Mouse (Mus musculus): Measurements from ENCODE around the gene Cdk2ap2.

Cdk2ap2 gene

DNA sequence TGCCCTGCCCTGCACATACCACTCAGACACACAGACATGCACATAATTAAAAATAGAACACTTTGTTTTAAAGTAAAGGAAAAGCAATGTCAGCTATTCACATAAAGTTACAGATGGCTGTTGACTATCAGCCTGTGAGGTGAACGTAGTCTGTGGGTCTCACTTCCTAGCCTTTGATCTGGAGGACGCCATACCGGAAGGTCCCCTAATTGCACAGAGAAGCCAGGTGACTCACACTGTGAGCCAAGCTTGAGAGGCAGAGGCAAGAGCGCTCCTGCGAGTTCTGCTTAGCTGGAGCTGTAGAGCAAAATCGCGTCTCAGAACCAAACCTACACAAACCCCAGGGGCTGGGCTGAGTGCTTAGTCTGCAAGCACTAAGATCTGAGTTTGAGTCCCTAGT is 3.2 kb upstream of the Cdk2ap2 start:
- DNase-seq (ENCODE audit: low read depth, low spot score) = no peak

DNA sequence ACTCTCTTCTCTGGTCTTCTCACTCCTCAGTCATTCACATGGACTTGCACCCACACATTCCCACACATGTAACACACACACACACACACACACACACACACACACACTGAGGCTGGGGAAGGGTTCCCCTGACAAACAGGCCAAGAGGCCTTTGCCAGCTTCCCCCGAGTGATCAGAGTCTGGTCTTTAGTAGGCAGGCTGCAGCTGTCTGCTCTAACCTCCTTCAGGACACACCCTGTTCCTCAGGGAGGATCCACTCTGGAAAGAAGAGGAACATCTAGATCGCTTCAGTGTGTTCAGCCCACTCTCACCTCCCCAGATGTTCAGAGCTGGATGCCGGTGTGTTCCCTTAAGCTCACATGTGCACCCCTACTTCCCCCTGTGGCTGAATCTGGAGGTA is 2.6 kb upstream of the Cdk2ap2 start:
- DNase-seq (ENCODE audit: low read depth, low spot score) = no peak

DNA sequence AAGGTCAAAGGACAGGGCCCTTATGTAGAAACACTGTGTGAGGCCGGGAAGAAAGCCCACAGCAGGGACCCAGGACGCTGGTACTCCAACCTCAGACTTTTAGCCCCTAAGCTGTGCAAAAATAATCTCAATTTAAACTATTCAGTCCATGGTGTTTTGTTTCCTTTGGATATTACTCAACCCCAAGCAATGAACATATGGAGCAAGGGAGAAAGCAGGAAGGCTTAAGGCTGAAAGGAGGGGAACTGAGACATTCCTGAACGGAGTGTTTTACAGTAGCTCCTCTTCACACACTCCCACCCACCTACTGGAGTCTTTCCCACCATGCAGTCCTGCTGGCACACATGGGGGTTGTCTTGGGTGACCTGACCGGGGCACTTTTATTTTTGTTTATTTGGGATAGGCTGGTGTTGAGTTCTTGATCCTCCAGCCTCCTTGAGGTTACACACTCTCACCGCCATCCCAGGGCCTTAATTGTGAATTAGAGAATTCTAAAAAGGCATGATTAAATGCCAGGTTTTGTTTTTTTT is 2.1 kb upstream of the Cdk2ap2 start:
- no peak for DNase-seq (ENCODE audit: low read depth, low spot score)

DNA sequence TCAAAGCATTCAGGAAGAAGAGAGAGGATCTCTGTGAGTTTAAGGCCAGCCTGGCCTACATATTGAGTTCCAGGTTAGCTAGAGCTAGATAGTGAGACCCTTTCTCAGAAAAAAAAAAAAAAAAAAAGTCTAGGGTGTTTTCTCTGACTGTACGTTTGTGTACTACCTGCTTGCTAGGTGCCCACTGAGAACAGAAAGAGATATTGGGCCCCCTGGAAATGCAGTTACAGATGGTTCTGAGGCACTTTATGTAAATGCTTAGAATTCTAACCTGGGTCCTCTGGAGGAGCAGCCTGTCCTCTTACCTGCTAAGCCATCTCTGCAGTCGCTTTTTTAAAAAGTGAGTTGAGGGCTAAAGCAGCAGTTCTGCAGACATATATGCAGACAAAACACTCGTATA is 1.2 kb upstream of the Cdk2ap2 start:
- no peak for DNase-seq (ENCODE audit: low read depth, low spot score)

DNA sequence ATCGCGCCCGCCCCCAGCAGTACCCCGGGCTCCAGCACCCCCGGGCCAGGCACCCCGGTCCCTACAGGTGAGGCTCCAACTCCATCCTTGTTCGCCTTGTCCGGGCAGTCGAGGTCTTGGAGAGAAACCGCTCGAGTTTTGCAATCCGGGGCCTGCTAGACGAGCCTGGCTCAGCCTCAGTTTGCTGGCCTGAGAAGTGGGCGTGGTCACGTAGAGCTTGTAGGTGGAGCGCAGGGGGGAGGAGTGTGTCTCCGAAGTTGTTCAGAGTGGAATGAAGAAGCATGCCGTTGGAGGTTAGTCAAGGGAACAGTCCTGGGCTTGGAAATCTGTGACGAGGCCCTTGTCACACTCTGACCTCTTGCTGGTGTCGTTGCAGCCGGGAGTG is 451 bp downstream of the Cdk2ap2 start:
- no peak for DNase-seq (ENCODE audit: low read depth, low spot score)

DNA sequence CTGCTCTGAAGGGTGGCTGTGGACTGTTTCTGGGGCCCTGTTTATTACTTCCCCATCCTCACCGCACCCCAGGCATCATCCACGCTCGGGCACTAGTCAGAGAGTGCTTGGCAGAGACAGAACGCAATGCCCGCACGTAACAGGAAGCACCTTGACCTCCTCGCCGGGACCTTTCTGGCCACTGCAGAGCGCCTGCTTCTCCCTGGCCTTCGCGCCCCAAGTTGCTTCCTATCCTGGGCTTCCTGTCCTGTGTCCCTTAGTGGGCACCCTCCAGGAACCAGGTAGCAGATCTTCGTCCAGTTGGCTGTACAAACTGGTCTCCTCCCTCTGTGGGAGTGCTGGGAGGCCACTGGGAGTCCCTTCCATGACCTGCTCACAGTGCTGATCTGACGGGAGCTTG is 1.4 kb downstream of the Cdk2ap2 start:
- DNase-seq (ENCODE audit: low read depth, low spot score) = no peak

DNA sequence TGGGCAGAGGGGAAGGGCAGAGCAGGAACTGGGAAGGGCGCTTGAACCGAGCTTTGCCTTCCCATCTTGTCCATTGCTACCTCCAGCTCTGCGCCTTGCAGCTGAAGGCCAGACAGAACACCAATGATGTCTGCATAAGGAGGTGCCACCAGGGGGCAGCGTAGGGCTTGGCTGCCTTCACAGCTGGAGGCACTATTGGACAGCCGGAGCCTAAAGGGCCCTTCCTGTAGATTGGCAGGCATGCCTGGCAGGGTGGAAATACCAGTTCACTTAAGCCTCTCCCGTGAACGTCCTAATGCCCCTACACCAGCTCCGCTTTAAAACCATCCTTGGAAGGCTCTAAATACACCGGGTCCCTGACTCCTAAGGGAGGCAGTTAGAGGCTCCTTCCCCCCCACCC is 2.1 kb downstream of the Cdk2ap2 start:
- peak; percentile 86 for DNase-seq (ENCODE audit: low read depth, low spot score)

DNA sequence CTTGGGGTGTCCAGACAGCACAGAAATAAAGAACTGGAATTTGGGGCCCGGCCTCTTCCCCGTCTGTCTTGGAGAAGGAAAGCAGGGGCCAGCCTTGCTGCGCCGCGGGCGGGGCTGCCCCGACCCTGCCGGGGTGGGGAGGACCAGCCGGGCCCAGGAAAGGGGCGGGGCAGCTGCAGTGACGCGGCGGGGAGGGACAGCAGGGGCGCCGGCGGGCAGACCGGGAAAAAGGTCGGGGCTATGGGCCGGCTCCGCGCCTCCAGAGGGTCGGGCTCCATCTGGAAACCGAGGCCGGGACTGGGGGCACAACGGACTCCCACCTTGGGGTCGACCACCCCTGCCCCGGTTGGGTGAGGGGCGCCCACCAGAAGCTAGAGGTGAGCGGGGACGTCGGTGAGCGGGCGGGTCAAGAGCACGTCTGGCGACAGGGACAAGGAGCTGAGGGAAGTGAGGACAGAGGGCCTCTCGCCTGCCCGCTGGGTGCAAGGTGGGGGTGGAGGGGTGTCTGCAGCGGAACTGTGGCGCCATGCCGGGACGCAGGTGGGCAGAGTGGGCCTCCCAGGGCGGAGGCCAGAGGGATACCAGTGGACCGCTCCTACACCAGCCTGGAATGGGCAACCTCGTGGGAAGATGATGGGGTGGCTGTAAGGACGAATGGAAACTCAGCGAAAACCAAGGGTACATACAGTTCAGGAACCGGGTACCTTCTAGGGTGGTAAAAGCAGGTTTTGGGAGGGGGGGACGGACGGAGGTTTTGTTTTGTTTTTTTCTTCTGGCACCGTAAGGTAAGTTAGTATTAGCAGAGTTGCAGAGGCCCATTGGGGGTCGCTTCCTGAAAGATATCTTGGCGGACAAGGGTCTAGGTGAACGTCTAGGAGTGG is 3.1 kb downstream of the Cdk2ap2 start, which contains the start of gene Pitpnm1:
TSS of gene Pitpnm1 (plus strand) at position 162 of the 881 bp plus-strand sequence.
- DNase-seq (ENCODE audit: low read depth, low spot score) = no peak

DNA sequence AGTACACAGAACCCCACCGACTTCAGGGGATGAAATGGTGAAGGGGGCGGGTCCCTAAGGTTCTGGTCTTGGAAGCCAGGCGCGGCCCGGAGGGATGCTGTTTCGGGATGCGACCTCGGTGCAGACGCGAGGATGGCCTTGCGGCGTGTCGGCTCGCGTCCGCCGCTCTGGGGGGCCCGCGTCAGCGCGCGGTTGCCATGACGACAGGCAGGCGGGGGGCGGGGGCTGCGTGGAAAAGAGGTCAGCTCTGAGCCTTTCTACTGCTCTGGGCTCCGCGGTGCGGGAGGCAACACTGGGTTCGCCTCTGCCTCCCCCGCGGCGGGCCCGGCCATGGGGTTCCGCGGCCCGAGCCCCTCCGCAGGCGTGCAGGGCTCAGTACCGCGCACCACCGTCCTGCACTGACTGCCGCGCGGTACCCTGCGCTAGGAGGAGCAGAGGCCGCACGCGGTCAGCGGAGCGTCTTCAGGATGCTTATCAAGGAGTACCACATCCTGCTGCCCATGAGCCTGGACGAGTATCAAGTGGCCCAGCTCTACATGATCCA is 3.8 kb downstream of the Cdk2ap2 start:
- peak; percentile 73 for DNase-seq (ENCODE audit: low read depth, low spot score)

DNA sequence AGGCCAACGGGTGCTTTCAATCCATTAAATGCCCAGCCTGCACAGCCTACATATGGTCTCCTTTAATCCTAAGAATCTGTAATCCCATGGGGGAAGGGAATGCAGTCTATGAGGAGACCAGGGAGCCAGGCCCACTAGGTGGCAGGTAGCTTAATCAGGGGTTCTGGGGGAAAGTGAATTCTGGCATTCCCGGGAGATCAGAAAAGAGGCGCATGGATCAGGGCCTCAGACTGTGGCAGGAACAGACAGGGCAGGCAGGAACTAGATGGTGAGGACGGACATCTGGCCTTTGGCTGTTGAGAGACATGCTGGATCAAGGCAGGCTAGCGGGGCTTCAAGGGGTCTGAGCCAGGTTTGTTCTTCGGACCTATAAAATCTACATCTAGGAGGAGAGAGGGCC is 4.5 kb downstream of the Cdk2ap2 start:
- DNase-seq (ENCODE audit: low read depth, low spot score) = peak; percentile 83

DNA sequence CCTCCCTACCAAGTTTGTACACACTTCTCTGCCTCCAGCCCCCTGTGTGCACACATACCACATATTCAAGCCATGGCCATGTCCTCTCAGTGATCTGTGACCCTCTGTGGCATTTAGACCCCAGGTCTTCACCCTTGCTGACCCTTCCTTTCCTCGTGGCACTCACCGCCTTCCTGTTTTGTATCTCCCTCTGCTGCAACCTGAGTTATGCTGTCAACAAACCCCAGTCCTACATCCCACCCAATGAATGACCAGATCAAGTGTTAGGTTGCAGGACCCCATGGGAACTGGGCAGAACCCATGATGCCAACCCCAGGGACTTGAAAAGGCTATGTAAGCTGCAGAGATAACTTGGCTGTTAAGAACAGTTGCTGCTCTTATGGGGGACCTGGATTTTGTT is 5.1 kb downstream of the Cdk2ap2 start:
- DNase-seq (ENCODE audit: low read depth, low spot score) = no peak

DNA sequence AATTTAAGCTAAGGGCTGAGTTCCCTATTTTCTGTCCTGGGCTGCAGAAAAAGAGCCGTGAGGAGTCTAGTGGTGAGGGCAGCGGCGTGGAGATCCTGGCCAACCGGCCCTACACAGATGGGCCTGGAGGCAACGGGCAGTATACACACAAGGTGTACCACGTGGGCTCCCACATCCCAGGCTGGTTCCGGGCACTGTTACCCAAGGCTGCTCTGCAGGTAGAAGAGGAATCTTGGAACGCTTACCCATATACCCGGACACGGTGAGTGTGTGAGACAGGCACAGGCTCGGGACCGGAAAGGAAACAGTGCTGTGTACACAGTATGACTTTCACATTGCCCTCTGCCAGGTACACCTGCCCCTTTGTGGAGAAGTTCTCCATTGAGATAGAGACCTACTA is 5.6 kb downstream of the Cdk2ap2 start:
- DNase-seq (ENCODE audit: low read depth, low spot score) = no peak

DNA sequence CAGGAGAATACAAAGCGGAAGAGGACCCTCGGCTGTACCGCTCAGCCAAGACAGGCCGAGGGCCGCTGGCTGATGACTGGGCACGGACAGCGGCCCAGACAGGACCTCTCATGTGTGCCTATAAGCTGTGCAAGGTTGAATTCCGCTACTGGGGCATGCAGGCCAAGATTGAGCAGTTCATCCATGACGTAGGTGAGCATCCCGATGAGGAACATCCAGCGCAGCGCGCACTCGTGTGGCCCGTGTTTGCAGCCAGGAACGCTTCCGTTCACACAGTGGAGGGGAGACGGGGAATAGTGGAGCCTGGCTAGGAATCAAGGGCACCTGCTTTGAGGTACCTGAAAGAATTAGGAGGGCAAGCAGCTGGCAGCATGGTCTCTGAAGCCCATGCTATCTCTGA is 6.3 kb downstream of the Cdk2ap2 start:
- DNase-seq (ENCODE audit: low read depth, low spot score) = no peak

DNA sequence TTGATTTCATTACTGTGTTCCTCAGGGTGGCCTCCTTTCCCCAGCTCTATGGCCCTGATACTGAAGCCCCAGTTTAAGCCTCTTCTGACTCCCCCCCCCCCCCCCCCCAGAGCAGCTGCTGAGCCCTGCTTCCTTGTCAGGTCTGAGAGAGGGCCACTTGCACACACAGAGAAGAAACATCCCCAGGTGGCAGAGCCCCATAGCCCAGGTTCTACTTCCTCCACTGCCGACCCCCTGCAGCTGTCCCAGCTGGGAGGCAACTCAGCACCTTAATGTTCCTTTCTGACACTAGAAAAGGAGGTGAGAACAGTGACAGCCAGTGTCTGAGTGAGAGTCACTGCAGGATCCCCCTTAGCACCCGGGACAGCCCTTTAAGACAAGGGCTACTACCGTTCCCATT is 6.8 kb downstream of the Cdk2ap2 start:
- DNase-seq (ENCODE audit: low read depth, low spot score) = no peak

DNA sequence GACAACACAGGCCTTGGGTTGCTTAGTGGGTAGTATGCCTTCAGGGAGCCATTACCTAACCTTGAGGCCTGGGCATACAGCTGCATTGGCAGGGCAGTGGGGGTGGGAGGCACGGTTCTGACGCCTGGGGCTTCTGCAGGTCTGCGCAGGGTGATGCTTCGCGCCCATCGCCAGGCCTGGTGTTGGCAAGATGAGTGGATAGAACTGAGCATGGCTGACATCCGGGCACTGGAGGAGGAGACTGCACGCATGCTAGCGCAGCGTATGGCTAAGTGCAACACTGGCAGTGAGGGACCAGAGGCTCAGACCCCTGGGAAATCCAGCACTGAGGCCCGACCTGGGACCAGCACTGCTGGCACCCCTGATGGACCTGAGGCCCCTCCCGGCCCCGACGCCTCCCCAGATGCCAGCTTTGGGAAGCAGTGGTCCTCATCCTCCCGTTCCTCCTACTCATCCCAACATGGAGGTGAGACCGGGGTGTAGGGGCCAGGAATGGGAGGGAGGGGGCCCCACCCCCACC is 7.8 kb downstream of the Cdk2ap2 start:
- no peak for DNase-seq (ENCODE audit: low read depth, low spot score)

DNA sequence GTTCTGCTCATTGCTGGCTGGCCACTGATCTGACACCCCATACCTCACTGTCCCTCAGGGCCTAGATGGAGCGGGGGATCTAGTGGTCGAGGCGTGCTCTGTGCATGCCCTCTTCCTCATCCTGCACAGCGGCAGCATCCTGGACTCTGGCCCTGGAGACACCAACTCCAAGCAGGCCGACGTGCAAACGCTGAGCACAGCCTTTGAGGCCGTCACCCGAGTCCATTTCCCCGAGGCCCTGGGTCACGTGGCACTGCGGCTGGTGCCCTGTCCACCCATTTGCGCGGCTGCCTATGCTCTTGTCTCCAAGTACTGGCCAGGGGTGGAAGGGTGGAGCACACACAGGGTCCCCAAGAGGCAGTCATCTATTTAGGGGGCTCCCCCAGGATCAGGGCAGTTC is 9.7 kb downstream of the Cdk2ap2 start:
- no peak for DNase-seq (ENCODE audit: low read depth, low spot score)

DNA sequence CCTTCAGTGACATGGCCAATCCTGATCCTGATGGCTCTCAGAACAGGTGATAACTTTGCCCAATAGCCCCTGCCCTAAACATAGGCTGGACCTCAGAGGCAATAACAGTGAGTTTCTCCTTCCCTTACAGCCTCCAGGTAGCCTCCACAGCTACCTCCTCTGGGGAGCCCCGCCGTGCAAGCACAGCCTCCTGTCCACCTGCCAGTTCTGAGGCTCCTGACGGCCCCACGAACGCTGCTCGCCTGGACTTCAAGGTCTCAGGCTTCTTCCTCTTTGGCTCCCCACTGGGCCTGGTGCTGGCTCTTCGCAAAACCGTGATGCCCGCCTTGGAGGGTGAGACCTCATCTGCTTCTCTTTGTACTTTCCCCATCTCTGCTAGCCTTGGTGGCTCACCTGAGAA is 11.6 kb downstream of the Cdk2ap2 start:
- DNase-seq (ENCODE audit: low read depth, low spot score) = no peak

DNA sequence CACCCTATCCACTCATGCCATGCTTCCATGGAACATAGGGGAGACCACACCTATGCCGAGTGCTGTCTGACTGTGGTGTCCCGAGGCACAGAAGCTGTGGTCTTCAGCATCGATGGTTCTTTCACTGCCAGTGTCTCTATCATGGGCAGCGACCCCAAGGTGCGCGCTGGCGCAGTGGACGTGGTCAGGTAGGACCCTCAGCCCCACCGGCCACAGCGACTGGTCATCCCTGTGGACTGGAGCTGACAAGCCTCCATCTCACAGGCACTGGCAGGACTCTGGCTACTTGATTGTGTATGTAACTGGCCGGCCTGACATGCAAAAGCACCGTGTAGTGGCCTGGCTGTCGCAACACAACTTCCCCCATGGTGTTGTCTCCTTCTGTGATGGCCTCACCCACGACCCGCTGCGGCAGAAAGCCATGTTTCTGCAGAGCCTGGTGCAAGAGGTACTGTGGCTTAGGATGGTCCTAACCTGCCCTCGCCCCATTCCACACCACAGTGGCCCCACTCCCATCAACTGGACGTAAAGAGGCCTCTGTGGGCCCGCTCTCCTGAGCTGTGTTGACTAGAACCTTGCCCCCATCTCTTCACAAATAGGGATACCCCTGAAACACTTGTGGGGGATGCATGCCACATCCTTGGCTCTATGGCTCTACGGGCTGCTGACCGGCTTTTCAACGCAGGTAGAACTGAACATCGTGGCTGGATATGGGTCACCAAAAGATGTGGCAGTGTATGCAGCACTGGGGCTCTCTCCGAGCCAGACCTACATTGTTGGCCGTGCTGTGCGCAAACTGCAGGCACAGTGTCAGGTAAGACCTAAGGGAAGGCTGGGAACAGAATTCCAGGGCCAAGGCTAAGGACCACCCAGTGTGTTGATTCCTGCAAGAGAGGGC is 15.3 kb downstream of the Cdk2ap2 start:
- DNase-seq (ENCODE audit: low read depth, low spot score) = no peak

DNA sequence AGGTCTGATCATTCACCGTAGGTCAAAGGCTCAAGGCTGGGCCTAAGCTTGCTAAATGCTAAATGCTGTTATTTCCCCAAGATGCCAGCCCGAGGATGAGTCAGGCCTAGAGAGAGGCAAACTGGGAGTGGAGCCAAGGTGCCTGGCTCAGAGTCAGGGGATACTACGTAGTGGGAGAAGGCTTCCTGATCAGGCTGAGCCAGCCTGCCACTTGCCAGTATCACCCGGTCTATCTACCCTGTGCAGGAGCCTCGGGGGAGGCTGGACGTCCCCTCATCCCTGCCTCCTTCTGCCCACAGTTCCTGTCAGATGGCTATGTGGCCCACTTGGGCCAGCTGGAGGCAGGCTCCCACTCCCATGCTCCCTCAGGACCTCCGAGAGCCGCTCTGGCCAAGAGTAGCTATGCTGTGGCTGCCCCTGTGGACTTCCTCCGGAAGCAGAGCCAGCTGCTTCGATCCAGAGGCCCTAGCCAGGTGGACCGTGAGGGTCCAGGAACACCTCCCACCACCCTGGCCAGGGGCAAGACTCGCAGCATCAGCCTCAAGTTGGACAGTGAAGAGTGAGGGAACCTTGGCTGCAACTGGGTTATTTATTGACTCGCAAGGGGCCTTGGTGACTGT is 16.3 kb downstream of the Cdk2ap2 start:
- no peak for DNase-seq (ENCODE audit: low read depth, low spot score)

DNA sequence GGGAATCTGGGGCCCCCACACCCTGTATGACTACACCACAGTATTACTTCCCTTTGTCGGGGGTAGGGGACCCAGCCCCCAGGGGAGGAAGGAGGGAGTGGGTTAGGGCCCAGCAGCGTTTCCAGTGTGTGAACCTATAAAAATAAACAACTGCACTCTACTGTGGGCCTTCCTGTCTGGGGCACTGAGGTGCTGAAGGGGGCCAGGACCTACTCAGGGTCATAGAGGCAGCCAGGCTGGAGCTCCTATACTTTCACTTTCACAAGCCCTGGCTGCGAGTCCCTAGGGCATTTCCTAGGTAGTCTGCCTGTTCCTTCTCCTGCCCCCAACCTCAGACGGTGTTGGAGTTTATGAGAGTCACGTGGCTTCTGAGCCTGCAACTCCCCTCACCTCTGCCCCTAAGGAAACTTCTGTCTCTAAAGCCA is 16.8 kb downstream of the Cdk2ap2 start:
- no peak for DNase-seq (ENCODE audit: low read depth, low spot score)

DNA sequence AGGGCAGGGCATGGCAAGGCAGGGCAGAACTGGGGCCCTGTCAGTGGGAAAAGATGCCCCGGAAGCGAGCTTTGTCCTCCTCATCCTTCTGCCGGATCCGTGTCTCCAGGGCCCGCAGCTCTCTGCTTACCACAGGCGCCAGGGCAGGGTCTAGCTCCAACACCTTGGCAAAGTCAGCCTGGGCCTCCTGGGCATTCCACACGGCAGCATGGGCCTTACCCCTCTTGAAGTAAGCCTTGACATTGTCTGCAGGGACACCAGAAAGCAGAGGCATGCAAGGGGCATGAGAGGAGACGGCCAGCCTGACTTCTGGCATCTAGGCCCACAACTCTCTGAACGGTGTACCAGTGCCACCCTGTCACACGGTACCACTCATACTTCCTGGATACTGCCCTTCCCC is 17.6 kb downstream of the Cdk2ap2 start:
- no peak for DNase-seq (ENCODE audit: low read depth, low spot score)
